Comparison of ENCODE assay signal across 21 mouse cellular contexts in the genomic region with DNA sequence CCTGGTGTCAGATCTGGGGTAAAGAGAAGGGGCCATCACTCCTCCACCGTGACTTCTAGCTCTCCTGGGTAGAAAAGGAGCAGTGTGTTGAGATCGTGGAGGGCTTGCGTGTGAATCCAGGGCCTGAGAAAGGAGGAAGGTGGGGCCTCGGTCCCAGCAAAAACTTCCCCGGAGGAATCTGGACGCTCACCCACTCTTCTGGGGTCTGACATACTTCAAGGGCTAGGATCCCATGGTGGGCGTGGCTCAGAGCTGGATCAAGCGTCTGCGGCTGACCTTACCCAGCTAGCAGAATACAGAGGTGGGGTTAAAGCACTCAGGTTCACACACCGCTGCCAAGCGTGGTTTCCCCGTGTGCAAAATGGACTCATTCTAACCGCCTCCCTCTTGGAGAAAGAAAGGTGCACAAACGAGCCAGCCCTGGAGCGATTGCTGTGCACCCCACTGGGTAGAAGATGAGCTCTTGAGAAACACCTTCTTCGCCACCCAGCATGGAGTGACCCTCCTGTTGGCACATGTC.
"Had no signal": no experiment of that assay in that cellular context is flagged by ENCODE, and none has a peak within 500 bp of the region (broad histone marks: within the 10 kb centered on the region; RNA-seq: fewer than 3 reads in every experiment).

No protein-coding gene starts in this region.

- H3K4me3 ChIP-seq: kidney, embryonic 15.5 days; limb, embryonic 12.5 days; limb, embryonic 15.5 days; liver, embryonic 12.5 days; liver, embryonic 15.5 days; neural tube, embryonic 12.5 days; neural tube, embryonic 15.5 days had no signal

- H3K36me3 ChIP-seq: kidney, embryonic 15.5 days; limb, embryonic 12.5 days; limb, embryonic 15.5 days; liver, embryonic 12.5 days; liver, embryonic 15.5 days; neural tube, embryonic 12.5 days; neural tube, embryonic 15.5 days had no signal

- H3K9me3 ChIP-seq: kidney, embryonic 15.5 days; limb, embryonic 12.5 days; limb, embryonic 15.5 days; liver, embryonic 12.5 days; liver, embryonic 15.5 days; neural tube, embryonic 12.5 days; neural tube, embryonic 15.5 days had no signal

- H3K27ac ChIP-seq: kidney, embryonic 15.5 days; limb, embryonic 12.5 days; limb, embryonic 15.5 days; liver, embryonic 12.5 days; liver, embryonic 15.5 days; neural tube, embryonic 12.5 days; neural tube, embryonic 15.5 days; stomach, postnatal 0 days had no signal

- H3K27me3 ChIP-seq: kidney, embryonic 15.5 days; limb, embryonic 12.5 days; limb, embryonic 15.5 days; liver, embryonic 12.5 days; liver, embryonic 15.5 days; neural tube, embryonic 12.5 days; neural tube, embryonic 15.5 days had no signal

- DNase-seq: kidney, postnatal 10 days; kidney, postnatal 36 days; left cerebral cortex, postnatal 4 days; lung, adult 2 months; lung, postnatal 14 days; lung, postnatal 4 days; midbrain, embryonic 14.5 days; right cerebral cortex, adult 18-20 months; right cerebral cortex, postnatal 14 days; right cerebral cortex, postnatal 4 days; thymus, adult 2 months; thymus, postnatal 14 days; thymus, postnatal 4 days had no signal

- H3K4me1 ChIP-seq: liver, embryonic 12.5 days; liver, embryonic 15.5 days; neural tube, embryonic 12.5 days; neural tube, embryonic 15.5 days had no signal
